Mouse (Mus musculus): ENCODE measurements around the gene Slc13a5. TPM values are rescaled to one million over a fixed set of nuclear protein-coding genes. Genes with fewer than 3 reads are reported as not detected.

Slc13a5 gene
- polyA plus RNA-seq, 1 experiment from 2014 or later = 0.22 TPM

DNA sequence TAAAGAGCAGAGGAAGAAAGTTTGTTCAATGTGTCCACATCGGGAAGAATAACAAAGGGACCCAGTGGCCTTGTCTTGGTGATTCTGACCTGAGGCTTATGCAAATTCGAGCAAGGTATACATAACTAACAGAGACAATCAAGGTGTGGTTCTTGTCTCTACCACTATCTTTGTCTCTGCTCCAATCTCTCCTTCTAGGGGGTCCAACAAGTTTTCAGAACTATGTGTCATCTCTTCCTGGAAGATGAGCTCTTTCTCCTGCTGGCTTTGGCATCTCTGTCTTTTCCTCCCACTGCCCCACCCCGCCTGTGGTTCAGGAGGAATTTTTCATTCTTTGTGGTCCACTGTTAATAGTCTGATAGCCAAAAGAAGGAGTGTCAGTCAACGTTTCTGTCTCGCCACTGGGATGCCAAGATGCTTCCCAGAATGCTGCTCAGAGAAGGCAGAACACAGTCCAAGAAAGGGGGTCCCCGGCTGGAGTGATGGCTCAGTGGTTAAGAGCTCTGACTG lies 19.0 kb upstream of the Slc13a5 start:
- H3K9me3 ChIP-seq (ENCODE audit: control insufficient read depth) = no peaks in the 10 kb centered on the region
- H3K27ac ChIP-seq (ENCODE audit: low read depth, low read length) = no peak overlapping the region
- no peaks in the 10 kb centered on the region; the same call in 1 of the 2 replicates for H3K4me1 ChIP-seq (replicated peaks; ENCODE audit: control insufficient read depth, insufficient read depth, low read length)
- no peak for TF ChIP-seq CTCF (IDR thresholded peaks at IDR 0.05; ENCODE audit: low read depth)
- no peaks in the 10 kb centered on the region for H3K27me3 ChIP-seq (replicated peaks; ENCODE audit: control insufficient read depth, insufficient read depth, low read length)
- no peaks in the 10 kb centered on the region for H3K36me3 ChIP-seq (ENCODE audit: control insufficient read depth, insufficient read depth)
- no peak overlapping the region for H3K4me3 ChIP-seq (ENCODE audit: low read depth, low read length)
- no peak overlapping the region for H3K4me2 ChIP-seq (replicated peaks; ENCODE audit: low read depth)
- no peak for ATAC-seq
- no peak overlapping the region for H3K9ac ChIP-seq (ENCODE audit: low read depth, low read length)
- 65% methylated on average over 6 of the region's 6 CpGs for WGBS

DNA sequence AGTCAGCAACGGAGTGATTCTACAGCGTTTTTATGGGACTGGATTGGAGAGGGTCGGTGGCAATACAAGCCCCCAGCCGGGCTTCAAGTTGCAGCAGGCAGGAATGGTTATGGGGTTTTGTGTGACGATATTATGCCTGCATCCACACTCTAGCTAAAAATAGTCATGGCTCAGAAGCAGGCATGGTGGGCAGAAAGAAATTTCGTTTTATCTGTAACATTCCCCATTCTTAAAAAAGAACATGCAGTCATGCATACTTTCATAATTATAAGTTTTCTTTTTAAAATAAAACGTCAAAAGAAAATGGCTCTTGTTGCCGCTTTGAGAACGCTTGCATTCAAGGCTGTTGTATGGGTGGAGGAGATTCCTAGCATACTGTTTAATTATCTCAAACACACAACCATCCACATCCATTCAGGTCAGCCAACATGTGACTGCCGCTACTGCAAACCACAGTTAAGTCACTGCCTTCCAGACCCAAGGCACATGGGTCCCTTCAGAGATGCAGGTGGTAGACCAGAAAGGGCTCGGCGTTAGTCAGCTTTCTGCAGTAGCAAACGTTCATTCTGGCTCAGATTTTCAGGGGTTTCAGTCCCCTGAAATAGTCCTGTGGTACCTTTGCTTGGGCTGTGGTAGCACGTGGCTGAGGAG lies 17.6 kb upstream of the Slc13a5 start:
- 85% methylated on average over 14 of the region's 14 CpGs for WGBS
- Histone ChIP-seq H3K9me3 (ENCODE audit: control insufficient read depth) (no peaks in the 10 kb centered on the region), H3K4me2 (replicated peaks; ENCODE audit: low read depth) (no peak overlapping the region), H3K27me3 (replicated peaks; ENCODE audit: control insufficient read depth, insufficient read depth, low read length) (no peaks in the 10 kb centered on the region), H3K4me1 (replicated peaks; ENCODE audit: control insufficient read depth, insufficient read depth, low read length) (no peaks in the 10 kb centered on the region; the same call in 1 of the 2 replicates), H3K9ac (ENCODE audit: low read depth, low read length) (no peak overlapping the region), H3K4me3 (ENCODE audit: low read depth, low read length) (no peak overlapping the region), H3K27ac (ENCODE audit: low read depth, low read length) (no peak overlapping the region), H3K36me3 (ENCODE audit: control insufficient read depth, insufficient read depth) (no peaks in the 10 kb centered on the region)
- no peak for ATAC-seq
- no peak for TF ChIP-seq CTCF (IDR thresholded peaks at IDR 0.05; ENCODE audit: low read depth)

- ATAC-seq = no peak
- WGBS = 88% methylated on average over 16 of the region's 16 CpGs
- H3K4me1 ChIP-seq (replicated peaks; ENCODE audit: control insufficient read depth, insufficient read depth, low read length) = no peaks in the 10 kb centered on the region; the same call in 1 of the 2 replicates
These were observed 16.6 kb upstream of the Slc13a5 start for GRCm38 (mm10) chr11:72283486-72284224.

DNA sequence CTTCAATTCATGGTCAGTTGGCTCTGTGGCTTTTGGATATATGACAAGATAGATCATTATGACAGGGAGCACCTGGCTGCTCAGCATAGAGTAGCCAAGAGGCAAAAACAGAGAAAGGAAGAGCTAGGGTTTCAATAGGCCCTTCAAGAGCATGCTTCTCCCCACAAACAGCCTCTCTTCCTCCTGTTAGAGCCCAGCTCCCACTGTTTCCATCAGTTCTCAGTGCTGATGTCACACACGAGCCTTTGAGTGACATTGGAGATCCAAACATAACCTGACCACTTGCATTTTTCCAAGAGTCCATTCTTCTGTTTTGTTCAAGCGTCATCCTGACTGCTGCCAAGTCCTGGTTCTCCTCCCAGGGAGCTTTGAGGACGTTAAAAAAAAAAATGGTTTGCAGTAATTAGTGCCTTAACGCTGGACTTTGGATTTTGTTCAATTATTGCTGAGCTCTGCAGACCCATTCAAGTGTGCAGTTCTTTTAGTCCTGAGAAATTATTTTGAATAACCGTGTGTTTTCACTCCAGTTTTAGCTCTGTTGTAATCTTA lies 14.9 kb upstream of the Slc13a5 start:
- H3K27ac ChIP-seq (ENCODE audit: low read depth, low read length) = no peak overlapping the region
- no peaks in the 10 kb centered on the region for H3K27me3 ChIP-seq (replicated peaks; ENCODE audit: control insufficient read depth, insufficient read depth, low read length)
- H3K9me3 ChIP-seq (ENCODE audit: control insufficient read depth) = no peaks in the 10 kb centered on the region
- H3K9ac ChIP-seq (ENCODE audit: low read depth, low read length) = no peak overlapping the region
- no peak overlapping the region for H3K4me3 ChIP-seq (ENCODE audit: low read depth, low read length)
- ATAC-seq = no peak
- TF ChIP-seq CTCF (IDR thresholded peaks at IDR 0.05; ENCODE audit: low read depth) = no peak
- 55% methylated on average over 5 of the region's 5 CpGs for WGBS
- H3K4me1 ChIP-seq (replicated peaks; ENCODE audit: control insufficient read depth, insufficient read depth, low read length) = no peaks in the 10 kb centered on the region; the same call in 1 of the 2 replicates
- no peak overlapping the region for H3K4me2 ChIP-seq (replicated peaks; ENCODE audit: low read depth)
- H3K36me3 ChIP-seq (ENCODE audit: control insufficient read depth, insufficient read depth) = no peaks in the 10 kb centered on the region

More at GRCm38 (mm10) chr11:72283486-72284224, 16.6 kb upstream of the Slc13a5 start:
- H3K4me3 ChIP-seq (ENCODE audit: low read depth, low read length) = no peak overlapping the region
- no peak for TF ChIP-seq CTCF (IDR thresholded peaks at IDR 0.05; ENCODE audit: low read depth)
- no peaks in the 10 kb centered on the region for H3K27me3 ChIP-seq (replicated peaks; ENCODE audit: control insufficient read depth, insufficient read depth, low read length)
- H3K4me2 ChIP-seq (replicated peaks; ENCODE audit: low read depth) = no peak overlapping the region
- no peak overlapping the region for H3K27ac ChIP-seq (ENCODE audit: low read depth, low read length)
- no peaks in the 10 kb centered on the region for H3K9me3 ChIP-seq (ENCODE audit: control insufficient read depth)
- H3K36me3 ChIP-seq (ENCODE audit: control insufficient read depth, insufficient read depth) = no peaks in the 10 kb centered on the region
- H3K9ac ChIP-seq (ENCODE audit: low read depth, low read length) = no peak overlapping the region

DNA sequence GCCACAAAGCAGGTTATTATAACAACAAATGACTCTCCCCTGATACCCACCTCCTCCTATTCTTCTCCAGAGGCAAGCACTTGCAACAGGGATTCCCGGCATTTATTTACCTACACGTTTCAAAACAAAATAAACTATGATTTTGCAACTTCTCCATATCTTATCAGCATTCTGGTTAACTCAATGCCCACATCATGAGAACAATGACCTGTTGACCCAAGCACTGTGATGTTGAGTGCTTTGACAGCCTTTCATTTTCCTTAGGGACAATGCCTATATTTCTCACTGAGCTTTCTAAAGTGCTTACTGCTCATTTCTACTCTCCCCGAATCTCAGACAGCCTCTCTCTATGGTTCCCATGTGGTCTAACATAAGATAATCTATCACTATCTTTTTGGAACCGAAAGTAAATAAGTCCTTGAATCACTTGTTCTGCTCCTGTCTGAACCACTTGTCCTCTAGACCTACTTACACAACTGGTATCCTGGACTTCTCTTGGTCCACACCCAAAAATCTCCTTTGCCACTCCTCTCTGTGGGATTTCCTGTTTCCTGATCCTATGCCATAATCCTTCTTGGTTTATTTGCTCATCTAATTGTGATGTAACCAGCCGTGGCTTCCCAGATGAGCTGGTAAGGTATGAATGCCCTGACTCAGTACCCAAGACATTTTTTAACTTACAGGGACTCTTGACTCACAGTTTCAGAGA lies 14.3 kb upstream of the Slc13a5 start:
- H3K36me3 ChIP-seq (ENCODE audit: control insufficient read depth, insufficient read depth) = no peaks in the 10 kb centered on the region
- 71% methylated on average over 5 of the region's 5 CpGs for WGBS
- no peaks in the 10 kb centered on the region for H3K9me3 ChIP-seq (ENCODE audit: control insufficient read depth)

GRCm38 (mm10) chr11:72273341-72273740 lies 6.3 kb upstream of the Slc13a5 start:
- no peak overlapping the region for H3K4me3 ChIP-seq (ENCODE audit: low read depth, low read length)
- H3K9ac ChIP-seq (ENCODE audit: low read depth, low read length) = no peak overlapping the region
- no peaks in the 10 kb centered on the region for H3K9me3 ChIP-seq (ENCODE audit: control insufficient read depth)
- no peaks in the 10 kb centered on the region for H3K36me3 ChIP-seq (ENCODE audit: control insufficient read depth, insufficient read depth)
- ATAC-seq = no peak
- no peak overlapping the region for H3K4me2 ChIP-seq (replicated peaks; ENCODE audit: low read depth)
- H3K27me3 ChIP-seq (replicated peaks; ENCODE audit: control insufficient read depth, insufficient read depth, low read length) = no peaks in the 10 kb centered on the region
- 57% methylated on average over 3 of the region's 3 CpGs for WGBS
- no peaks in the 10 kb centered on the region for H3K4me1 ChIP-seq (replicated peaks; ENCODE audit: control insufficient read depth, insufficient read depth, low read length)
- TF ChIP-seq CTCF (IDR thresholded peaks at IDR 0.05; ENCODE audit: low read depth) = no peak
- no peak overlapping the region for H3K27ac ChIP-seq (ENCODE audit: low read depth, low read length)

More for the DNA sequence above, 14.3 kb upstream of the Slc13a5 start:
- Histone ChIP-seq H3K4me2 (replicated peaks; ENCODE audit: low read depth) (no peak overlapping the region), H3K4me3 (ENCODE audit: low read depth, low read length) (no peak overlapping the region), H3K4me1 (replicated peaks; ENCODE audit: control insufficient read depth, insufficient read depth, low read length) (no peaks in the 10 kb centered on the region; the same call in 1 of the 2 replicates), H3K9ac (ENCODE audit: low read depth, low read length) (no peak overlapping the region), H3K27ac (ENCODE audit: low read depth, low read length) (no peak overlapping the region), H3K27me3 (replicated peaks; ENCODE audit: control insufficient read depth, insufficient read depth, low read length) (no peaks in the 10 kb centered on the region)
- no peak for TF ChIP-seq CTCF (IDR thresholded peaks at IDR 0.05; ENCODE audit: low read depth)
- no peak for ATAC-seq

Data from intestine, postnatal 0 days (tissue).